10 mouse cellular contexts compared by ENCODE assay signal in the genomic region with DNA sequence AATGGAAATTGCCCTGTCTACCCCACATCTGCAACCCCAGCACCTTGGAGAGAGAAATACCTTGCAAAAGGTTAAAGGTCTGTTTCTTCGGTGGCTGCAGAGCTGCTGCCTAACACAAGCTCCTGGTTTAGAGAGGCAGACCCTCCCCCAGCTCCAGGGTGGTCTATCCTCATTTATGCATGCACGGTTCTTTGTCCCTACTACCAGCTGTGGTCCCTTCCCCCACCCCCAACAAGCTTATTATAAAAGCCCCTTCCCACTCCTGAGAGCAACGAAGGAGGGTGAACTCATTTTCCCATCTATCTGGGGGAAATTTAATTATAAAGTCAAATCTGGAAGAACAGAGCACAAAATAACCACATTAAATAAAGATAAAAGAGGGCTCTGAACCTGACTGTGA. TPM values are rescaled to one million over a fixed set of nuclear protein-coding genes. Genes with fewer than 3 reads are reported as not detected.
A peak's percentile ranks its signal among the peaks of the same experiment; 100 is the strongest.
DNase-seq lines count a peak whose midpoint lies in the region; ATAC-seq and TF ChIP-seq lines count a peak whose summit lies in the region.
"Had no signal": no experiment of that assay in that cellular context is flagged by ENCODE, and none has a peak within 500 bp of the region (broad histone marks: within the 10 kb centered on the region; RNA-seq: fewer than 3 reads in every experiment).

Pxylp1 (minus strand) TSS at position 124 of the 400 bp plus-strand sequence.

- H3K9ac ChIP-seq in forebrain, embryonic 16.5 days (replicated peaks; ENCODE audit: low read depth, low read length), result no peak within 1 kb of the TSS
- H3K9ac ChIP-seq in midbrain, embryonic 13.5 days (replicated peaks), result no peak within 1 kb of the TSS
- H3K9ac ChIP-seq: liver, embryonic 14.5 days had no signal

- H3K4me1 ChIP-seq in forebrain, embryonic 16.5 days (replicated peaks; ENCODE audit: control insufficient read depth, insufficient read depth, low read length), result peaks cover 41% of the 10 kb centered on the region
- H3K4me1 ChIP-seq in midbrain, embryonic 13.5 days (replicated peaks), result peaks cover 58% of the 10 kb centered on the region

- no peaks in the 10 kb centered on the region for H3K36me3 ChIP-seq in forebrain, embryonic 16.5 days (ENCODE audit: control insufficient read depth, insufficient read depth)
- H3K36me3 ChIP-seq in midbrain, embryonic 13.5 days, result no peaks in the 10 kb centered on the region
- H3K36me3 ChIP-seq: G1E had no signal

- TF ChIP-seq CTCF in layer of hippocampus, adult 2 months (conservative IDR thresholded peaks at IDR 0.05), result no peak

- no peaks in the 10 kb centered on the region for H3K9me3 ChIP-seq in forebrain, embryonic 16.5 days (ENCODE audit: control insufficient read depth, low read length)
- H3K9me3 ChIP-seq in midbrain, embryonic 13.5 days, result peaks cover 4% of the 10 kb centered on the region; the same call in 1 of the 2 replicates

- no peaks in the 10 kb centered on the region for H3K27me3 ChIP-seq in forebrain, embryonic 16.5 days (replicated peaks; ENCODE audit: control insufficient read depth, insufficient read depth, low read length)
- H3K27me3 ChIP-seq in midbrain, embryonic 13.5 days, result peaks cover 6% of the 10 kb centered on the region

- no peak within 1 kb of the TSS for H3K27ac ChIP-seq in layer of hippocampus, adult 2 months
- H3K27ac ChIP-seq in forebrain, embryonic 16.5 days (ENCODE audit: low read length), result peak within 1 kb of the TSS; percentile 63
- peak within 1 kb of the TSS; percentile 78 for H3K27ac ChIP-seq in midbrain, embryonic 13.5 days
- H3K27ac ChIP-seq: liver, embryonic 14.5 days had no signal

- DNase-seq in layer of hippocampus, adult 2 months (ENCODE audit: low spot score in 2 of 2), result no peak
- no peak for DNase-seq in layer of hippocampus, adult 11-12 months (ENCODE audit: low spot score)
- DNase-seq in urinary bladder, postnatal 10 days (ENCODE audit: low spot score), result no peak
- no peak for DNase-seq in ovary, adult 18-20 months (ENCODE audit: low spot score)

- H3K4me3 ChIP-seq in layer of hippocampus, adult 2 months, result no peak within 1 kb of the TSS
- H3K4me3 ChIP-seq in forebrain, embryonic 16.5 days (replicated peaks; ENCODE audit: low read length), result no peak within 1 kb of the TSS
- no peak within 1 kb of the TSS for H3K4me3 ChIP-seq in midbrain, embryonic 13.5 days (replicated peaks)

- ATAC-seq in forebrain, embryonic 16.5 days, result no peak
- no peak for ATAC-seq in inflammation-experienced regulatory T-cells, adult 6 months
- ATAC-seq in midbrain, embryonic 13.5 days, result peak; percentile 34; the same call in 1 of the 2 replicates
- no peak for ATAC-seq in monocyte, adult 5-6 weeks (replicated peaks; ENCODE audit: insufficient number of reproducible peaks, low FRiP score, low TSS enrichment, poor library complexity, severe bottlenecking)

- 2% methylated on average over 3 of the region's 3 CpGs for WGBS in forebrain, embryonic 16.5 days
- WGBS in midbrain, embryonic 13.5 days, result 1% methylated on average over 3 of the region's 3 CpGs

- H3K4me2 ChIP-seq in forebrain, embryonic 16.5 days (ENCODE audit: low read length), result peak within 1 kb of the TSS; percentile 1; the same call in 1 of the 2 replicates
- H3K4me2 ChIP-seq in midbrain, embryonic 13.5 days (replicated peaks), result peak within 1 kb of the TSS; percentile 15

RNA-seq across cellular contexts. Expression of gene Pxylp1, which starts in this region (rescaled TPM):
- total RNA-seq in layer of hippocampus, adult 2 months (2021), result 10 to 100 TPM; 17.7 to 20.2 TPM
- 32.5 and 33.3 TPM in 2 replicates for polyA plus RNA-seq in forebrain, embryonic 16.5 days (2015; fragmentation: Nextera tagmentation; extraction: Ambion mirVana)
- 10 to 100 TPM in 2 of 3 experiments, 1 to 10 TPM in 1; 7.9 to 15.6 (median 15.2) TPM for polyA plus RNA-seq in inflammation-experienced regulatory T-cells, adult 6 months (2017; shearing (Covaris generic))
- polyA plus RNA-seq in midbrain, embryonic 13.5 days (2015; fragmentation: Nextera tagmentation; extraction: Ambion mirVana), result 63.6 and 70.7 TPM in 2 replicates
- total RNA-seq in monocyte, adult 5-6 weeks (2017), result 6.8 to 21.3 TPM (median 8.5 TPM) in 3 replicates
- polyA plus RNA-seq: G1E had no signal
